Mouse (Mus musculus): ENCODE measurements at regions not wholly inside any gene's neighbourhood (a gene's known extent, or its start where the extent isn't known, plus 50 kb on each side); places are given as distances from the start of the nearest gene placed in this dataset.

DNA sequence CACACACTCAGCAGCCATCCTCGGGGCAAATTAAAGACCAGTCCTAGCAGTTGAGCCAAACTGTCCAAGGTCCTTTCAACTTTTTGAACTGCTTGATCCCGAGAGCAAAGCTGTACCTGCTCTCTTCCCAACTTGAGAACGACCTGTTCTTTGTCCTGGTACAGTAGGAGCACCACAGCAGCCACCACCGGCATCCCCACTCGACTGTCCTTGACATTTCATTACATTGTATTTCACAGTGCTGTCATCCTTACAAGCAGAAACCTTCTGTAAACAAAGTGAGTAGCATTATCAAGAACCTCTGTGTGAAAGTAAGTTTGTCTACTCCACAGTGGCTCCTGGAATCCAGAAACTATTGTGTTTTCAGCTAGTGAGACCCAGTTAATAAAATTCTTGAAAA is 240.2 kb upstream of the Zfp462 start:
- no peak for DNase-seq (ENCODE audit: low spot score in 2 of 2)

DNA sequence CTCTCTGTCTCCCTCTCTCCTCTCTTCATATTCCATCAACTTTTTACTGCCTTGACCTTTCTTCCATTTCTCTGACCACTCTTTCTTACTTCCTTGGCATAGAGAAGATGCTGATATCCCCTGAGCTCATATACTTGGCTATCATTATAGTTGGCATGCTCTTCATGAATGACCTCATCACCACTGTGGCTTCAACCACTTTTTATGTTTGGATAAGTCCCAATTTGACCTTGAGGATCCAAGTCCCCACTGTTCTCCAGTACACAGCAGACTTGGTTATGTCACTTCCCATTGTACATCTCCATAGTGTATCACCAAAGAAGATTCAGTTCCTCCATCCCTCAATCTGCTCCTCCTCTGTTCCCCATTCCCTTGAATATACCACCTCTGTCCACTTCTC is 235.1 kb upstream of the Zfp462 start:
- no peak for DNase-seq (ENCODE audit: low spot score in 2 of 2)

GRCm38 (mm10) chr4:54712929-54713328 is 231.9 kb upstream of the Zfp462 start:
- DNase-seq (ENCODE audit: low spot score in 2 of 2), result peak in 1 of 2 experiments; percentile 7

DNA sequence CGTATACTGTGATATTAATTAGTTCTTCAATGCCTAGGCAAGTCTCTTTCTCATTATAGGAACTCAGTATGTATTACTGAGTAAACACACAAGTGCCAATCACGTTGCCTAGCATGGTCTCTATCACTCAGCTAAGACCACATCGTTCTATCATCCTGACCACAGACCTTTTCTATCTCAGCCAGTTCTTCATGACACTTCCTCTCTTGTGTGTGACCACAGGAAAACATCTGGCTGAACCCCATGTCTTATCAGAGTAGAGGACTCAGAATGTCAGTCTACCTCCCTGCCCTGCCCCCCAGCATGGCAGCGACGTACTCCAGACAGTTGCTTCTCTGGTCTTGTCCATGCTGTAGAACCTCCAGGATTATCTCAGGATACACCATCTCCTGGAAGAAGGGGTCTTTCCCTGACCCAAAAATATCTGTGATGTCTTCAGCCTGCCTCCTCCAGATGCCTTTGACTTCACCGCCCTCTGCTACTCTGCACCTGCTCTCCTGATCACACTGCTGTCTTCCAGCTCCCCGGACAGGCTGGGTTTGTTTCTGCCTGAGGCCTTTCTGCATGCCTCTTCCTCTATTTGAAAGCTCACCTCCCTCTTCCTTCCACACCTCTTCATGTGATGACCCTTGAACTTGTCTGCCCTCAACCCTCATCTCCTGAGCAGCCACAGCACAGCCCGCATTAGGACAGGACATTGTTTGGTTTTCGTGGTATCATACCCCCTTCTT is 230.1 kb upstream of the Zfp462 start:
- no peak for DNase-seq (ENCODE audit: low spot score in 2 of 2)

GRCm38 (mm10) chr4:54718083-54718482 is 226.8 kb upstream of the Zfp462 start:
- no peak for DNase-seq (ENCODE audit: low spot score in 2 of 2)

DNA sequence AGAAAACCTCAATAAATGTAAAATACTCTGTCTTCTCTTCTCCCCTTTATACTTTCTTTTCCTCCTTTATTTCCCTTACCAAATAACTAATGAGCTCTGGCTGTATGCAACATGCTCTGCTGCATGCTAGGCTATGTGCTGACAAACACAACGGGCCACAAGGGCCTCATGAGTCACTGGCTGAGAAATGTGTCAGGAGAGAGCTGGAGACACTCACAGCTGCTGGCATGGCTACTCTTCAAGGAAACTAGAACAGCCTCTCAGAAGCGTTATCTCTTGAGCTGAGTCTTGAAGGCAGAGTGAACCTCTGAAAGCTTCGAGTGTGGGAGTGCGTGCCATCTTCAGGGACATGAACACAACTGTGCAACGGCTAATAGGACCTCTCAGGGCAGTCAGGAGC is 205.8 kb upstream of the Zfp462 start:
- DNase-seq (ENCODE audit: low spot score in 2 of 2), result no peak

DNA sequence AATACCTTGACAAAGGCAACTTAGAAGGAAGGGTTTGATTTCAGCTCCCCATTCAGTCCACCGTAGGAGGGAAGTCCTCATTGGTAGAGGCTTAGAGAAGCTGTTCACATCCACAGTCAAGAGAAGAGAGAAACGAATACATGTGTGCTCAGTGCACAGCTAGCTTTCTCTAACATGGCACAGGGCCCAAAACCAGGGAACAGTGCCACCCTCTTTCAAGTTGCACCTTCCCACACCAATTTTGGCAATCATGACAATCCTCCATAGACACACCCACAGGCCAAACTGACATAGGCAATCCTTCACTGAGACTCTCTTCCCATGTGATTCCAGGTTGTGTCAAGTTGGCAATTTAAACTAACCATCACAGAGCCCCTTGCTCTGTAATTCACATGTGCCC is 193.4 kb upstream of the Zfp462 start:
- no peak for DNase-seq (ENCODE audit: low spot score in 2 of 2)

DNA sequence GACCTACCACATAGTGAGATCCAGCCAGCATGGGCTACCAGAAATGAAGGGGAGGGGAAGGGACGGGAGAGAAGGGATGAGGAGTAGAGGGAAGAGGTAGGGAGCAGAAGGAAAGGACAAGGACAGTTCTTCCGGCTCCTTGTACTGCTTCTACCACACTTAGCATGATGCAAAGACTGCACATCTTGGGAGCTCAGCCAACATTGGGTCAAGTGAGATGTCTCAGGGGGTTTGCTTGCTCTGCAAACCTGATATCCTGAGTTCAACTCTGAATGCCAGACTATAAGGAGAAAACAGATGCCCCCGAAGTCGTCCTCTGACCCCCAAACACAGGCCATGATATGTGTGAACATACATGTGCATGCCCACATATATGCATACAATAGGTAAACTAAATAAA is 188.4 kb upstream of the Zfp462 start:
- no peak for DNase-seq (ENCODE audit: low spot score in 2 of 2)

DNA sequence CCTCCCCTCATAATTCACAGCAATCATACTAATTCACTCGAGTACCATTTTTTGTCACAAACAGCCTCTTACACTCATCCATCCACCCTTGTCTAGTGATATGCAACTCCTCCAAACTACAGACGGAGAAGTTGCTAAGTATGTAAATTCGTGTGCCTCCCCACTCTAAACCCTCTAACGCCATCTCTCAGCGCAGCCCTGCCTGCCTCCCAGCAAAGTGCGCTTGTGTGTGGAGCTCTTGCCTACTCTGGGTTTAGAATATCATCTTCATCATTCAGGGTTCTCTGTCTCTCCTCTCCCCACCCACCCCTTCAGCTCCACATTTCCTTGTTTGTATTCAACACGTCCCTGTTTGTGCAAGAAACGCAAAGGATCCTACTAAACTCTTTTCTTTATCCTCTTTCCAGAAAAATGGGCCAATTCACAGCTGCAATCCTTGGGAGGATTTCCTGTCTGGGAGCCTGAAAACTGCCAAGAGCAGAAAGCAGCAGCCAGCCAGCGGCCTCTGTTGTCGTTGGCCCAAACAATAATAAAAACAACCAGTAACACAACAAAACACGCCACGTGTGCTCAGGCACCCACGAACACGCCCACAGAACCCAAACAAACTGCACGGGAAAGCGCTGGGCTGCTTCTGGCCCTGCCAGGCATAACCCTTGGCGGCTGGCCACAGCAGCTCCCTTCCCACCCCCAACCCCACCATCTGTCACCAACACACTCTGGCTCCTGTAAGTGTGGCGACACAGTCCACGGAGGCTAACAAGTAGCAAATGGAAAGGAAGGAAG is 186.9 kb upstream of the Zfp462 start:
- DNase-seq (ENCODE audit: low spot score in 2 of 2), result peak; percentile 27 to 56

- no peak for DNase-seq (ENCODE audit: low spot score in 2 of 2)
Measured at GRCm38 (mm10) chr4:54758501-54758829, 186.4 kb upstream of the Zfp462 start.

GRCm38 (mm10) chr4:54761257-54761656 is 183.6 kb upstream of the Zfp462 start:
- DNase-seq (ENCODE audit: low spot score in 2 of 2), result peak in 1 of 2 experiments; percentile 36

DNA sequence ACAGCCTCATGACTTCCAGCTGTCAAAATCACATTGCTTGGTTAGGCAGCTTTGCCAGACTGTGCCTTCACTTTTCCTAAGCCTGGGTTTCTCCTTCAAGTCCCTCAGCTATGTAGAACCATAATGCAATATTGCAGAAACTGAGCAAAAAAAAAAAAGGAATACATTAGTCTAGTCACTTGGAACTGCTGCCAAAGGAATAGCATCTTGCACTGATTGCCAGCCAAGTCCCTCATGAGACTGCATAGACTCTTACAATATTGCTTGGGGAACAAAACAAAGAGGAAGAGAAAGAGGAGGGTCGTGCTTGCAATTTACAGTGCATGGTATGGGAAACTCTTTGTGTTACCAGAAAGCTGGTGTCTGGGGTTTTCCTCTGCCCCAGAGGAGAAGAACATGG is 179.8 kb upstream of the Zfp462 start:
- DNase-seq (ENCODE audit: low spot score in 2 of 2), result no peak

DNA sequence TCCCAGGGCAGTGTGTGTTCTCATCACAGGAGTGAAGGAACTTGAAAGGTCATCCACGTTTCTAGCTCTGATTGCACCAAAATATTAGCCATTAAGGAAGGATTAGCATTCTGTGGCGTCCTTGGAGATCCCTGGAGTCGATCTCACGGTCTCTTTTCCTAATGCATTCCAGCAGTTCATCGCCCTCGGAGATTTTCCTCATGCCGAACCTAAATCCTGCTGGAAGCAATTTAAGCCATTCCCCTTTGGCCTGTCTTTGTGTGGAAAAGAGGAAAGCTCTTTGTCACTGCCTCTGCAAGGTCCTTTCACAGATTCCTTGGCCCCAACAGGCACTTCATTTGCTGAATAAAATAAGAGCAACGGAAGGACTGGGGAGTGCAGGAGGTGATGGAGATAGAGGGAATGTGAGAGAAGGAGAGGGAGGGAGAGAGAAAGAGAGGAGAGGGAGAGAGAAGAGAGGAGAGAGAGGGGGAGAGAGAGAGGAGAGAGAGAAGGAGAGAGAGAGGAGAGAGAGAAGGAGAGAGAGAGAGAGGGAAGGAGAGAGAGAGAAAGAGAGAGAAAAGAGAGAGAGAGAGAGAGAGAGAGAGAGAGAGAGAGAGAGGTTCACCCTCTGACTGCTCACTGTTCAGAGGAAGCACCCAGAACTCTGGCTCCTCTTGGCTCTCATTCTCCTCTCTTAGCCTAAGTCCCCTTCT is 177.2 kb upstream of the Zfp462 start:
- DNase-seq (ENCODE audit: low spot score in 2 of 2), result no peak

- no peak for DNase-seq (ENCODE audit: low spot score in 2 of 2)
Measured at GRCm38 (mm10) chr4:54768836-54769235, 176.0 kb upstream of the Zfp462 start.

DNA sequence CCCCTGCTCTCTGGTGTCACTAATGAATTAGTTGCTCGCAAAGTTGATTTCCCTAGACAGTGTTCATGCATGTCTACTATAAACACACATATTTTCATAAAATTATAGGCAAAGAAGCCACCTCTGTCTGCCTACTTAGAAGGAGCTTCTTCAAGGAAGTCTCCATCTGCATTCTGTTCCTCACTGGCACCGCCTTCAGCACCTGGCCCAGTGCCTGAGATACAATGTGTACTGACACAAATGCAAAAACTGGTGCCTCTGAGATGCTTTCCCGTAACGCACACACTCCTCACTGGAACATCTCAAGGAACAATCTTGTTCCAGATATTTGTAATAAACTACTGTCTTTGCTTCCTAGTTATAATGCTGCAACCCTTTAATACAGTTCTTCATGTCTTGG is 170.8 kb upstream of the Zfp462 start:
- DNase-seq (ENCODE audit: low spot score in 2 of 2), result no peak

GRCm38 (mm10) chr4:54774717-54775116 is 170.1 kb upstream of the Zfp462 start:
- DNase-seq (ENCODE audit: low spot score in 2 of 2), result no peak

GRCm38 (mm10) chr4:54780511-54780910 is 164.3 kb upstream of the Zfp462 start:
- DNase-seq (ENCODE audit: low spot score in 2 of 2), result no peak

DNA sequence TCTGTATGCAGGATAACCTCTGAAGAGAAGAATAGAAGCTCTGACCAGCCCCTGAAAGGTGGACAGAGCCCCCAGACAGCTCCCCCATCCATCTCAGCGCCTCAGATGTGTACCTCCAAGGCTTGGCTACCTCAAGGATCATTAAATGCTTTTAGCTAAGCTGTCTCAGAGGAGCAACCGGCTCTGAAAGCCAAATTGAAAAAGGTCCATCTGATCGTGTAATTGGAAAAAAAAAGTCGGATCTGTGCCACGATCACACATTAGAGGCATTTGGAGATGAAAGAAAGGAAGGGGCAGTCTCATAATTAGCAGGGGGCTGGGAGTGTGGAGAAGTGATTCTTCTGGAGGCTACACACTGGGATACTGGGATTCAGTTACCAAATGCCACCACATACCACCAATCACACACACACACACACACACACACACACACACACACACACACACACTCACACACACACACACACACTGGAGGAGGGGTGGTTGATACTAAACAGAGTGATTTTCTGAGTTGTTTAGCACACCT is 153.6 kb upstream of the Zfp462 start:
- DNase-seq (ENCODE audit: low spot score in 2 of 2), result no peak

DNA sequence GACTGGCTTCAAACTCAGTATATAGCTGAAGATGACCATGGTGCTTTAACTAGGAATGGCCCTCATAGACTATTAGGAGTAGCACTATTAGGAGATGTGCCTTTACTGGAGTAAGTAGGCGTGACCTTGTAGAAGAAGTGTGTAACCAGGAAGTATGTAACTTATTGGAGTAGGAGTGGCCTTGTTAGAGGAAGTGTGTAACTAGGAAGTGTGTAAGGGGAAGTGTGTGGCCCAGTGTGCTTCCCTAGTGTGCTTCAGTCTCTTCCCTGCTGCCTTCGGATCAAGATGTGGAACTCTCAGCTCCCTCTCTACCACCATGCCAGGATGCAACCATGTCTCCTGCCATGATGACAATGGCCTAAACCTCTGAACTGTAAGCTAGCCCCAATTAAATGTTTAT is 151.0 kb upstream of the Zfp462 start:
- no peak for DNase-seq (ENCODE audit: low spot score in 2 of 2)

DNA sequence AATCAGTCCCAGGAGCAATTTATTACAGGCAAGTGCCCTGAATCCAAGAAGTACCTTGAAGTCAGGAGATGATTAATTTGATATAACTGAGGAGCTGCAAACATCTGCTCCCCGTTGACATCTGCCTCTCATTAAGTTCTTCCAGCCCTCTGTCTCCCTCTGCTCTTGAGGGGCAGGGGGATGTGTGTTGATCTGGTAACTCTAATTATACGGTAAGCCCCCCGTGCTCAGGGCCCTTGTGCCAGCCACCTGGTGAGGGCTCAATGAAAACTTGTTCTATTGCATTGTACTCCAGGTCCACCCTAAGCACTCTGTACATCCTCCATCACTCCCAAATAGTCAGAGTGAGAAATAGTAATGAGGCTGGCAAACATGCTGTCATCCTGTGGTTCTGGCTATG is 149.6 kb upstream of the Zfp462 start:
- no peak for DNase-seq (ENCODE audit: low spot score in 2 of 2)

- no peak for DNase-seq (ENCODE audit: low spot score in 2 of 2)
Measured at GRCm38 (mm10) chr4:54798523-54798922, 146.3 kb upstream of the Zfp462 start.

- DNase-seq (ENCODE audit: low spot score in 2 of 2), result no peak
Measured at GRCm38 (mm10) chr4:54811163-54811562, 133.7 kb upstream of the Zfp462 start.
